Mouse (Mus musculus) heart, adult 8-10 months (tissue): ENCODE data around the gene Dgki. TPM values are rescaled to one million over a fixed set of nuclear protein-coding genes. Genes with fewer than 3 reads are reported as not detected.

ENCODE experiments used
- DNase-seq: peaks from one replicate; pipeline ENCODE4 v3.0.0; 2022; ENCODE audit warnings: low spot score
- total RNA-seq, 4 experiments: library from RNA; stranded (reverse); gene quantifications; 2 replicates each; pipeline ENCODE4 v1.2.4; 2022

The Dgki gene
- total RNA-seq, 4 experiments from 2014 or later: 0.11 to 1.3 (median 0.27) TPM

GRCm38 (mm10) chr6:37026343-37027243, 273.4 kb downstream of the Dgki start:
- no peak for DNase-seq

DNA sequence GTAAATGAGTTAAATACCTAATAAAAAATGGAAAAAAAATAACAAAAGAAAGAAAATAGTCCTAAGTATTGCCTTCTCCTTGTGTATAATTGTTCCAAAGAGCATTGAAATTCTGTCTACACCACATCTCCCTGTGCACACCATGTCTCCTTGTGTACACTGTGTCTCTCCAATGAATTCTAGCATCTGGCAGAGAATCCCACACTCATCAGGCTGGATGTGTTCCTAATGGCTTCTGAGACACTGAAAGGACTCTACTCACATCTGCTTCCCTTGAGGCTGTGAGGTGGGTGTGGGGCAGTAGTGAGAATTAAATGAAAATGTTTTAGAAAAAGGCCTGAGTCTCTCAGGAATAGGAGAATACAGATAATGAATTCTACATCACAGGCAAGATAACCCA, 283.9 kb downstream of the Dgki start:
- no peak for DNase-seq

DNA sequence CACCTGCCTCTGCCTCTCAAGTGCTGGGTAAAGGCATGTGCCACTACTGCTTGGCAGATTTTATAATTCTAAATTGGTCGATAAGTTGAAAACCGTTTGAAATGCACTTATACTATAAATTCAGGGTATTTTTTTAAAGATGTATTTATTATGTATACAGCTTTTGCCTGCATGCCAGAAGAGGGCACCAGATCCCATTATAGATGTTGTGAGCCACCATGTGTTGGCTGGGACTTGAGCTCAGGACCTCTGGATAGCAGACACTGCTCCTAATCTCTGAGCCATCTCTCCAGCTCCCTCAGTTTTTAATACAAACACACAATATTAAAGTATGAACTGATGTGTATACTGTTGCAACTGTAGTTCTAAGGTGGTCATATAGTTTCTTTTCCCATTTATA, 288.4 kb downstream of the Dgki start:
- no peak for DNase-seq

- no peak for DNase-seq
Measured at GRCm38 (mm10) chr6:37007573-37007972, 292.4 kb downstream of the Dgki start.

DNA sequence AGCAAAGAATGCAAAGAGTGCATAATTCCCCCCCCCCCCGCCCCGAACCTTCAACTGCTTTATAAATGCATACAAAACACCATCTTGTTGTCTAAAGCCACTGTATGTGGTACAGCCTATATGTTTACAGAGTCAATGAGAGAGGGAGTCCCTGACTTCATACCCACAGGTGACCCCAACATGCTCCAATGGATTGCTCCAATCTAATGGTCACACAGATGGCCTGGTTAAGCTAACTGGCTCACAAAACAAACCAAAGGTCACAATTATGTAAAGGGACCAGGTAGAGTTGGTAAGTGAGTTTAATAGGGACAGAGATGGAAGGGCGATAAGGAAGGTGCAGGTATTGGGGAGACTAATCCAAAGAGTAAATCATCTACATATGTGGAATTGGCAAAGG, 295.1 kb downstream of the Dgki start:
- no peak for DNase-seq

- DNase-seq: no peak
Measured at GRCm38 (mm10) chr6:37003235-37003634, 296.7 kb downstream of the Dgki start.

DNA sequence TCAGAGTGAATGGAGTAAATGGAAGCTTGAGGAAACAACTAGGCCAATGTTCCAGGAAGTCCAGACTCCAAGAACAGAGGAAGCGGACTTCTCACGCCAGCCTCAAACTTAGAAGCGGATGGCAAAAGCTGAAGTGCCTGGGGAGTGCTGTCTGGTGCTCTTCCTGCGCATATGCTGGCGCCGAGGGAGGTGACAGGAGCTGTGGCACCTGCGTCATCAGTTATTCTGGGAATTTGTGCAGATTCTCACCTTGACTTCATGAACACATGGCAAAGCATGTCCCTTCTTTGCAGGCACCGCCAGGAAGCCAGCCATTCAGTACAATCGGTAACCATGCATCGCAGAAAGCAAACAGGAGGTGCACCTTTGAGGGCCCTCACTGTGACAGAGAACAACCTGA, 301.0 kb downstream of the Dgki start:
- no peak for DNase-seq

GRCm38 (mm10) chr6:36994329-36994728, 305.7 kb downstream of the Dgki start:
- DNase-seq: no peak

DNA sequence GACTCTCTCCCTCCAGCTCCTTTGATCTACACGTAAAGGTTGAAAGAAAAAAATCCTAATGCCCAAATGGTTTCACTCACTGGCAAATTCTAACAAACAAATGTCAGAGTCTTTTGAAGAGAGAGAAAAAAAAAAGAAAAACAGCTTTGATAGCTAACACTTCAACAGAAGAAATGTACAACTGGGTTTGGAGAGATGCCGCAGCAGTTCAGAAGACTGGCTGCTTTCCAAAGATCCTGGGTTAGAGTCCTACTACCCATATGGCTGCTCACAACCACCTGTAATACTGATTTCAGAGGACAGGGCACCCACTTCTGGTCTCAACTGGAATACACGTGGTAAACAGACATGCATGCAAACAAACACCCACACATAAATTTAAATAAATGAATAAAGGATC, 309.8 kb downstream of the Dgki start:
- DNase-seq: no peak

GRCm38 (mm10) chr6:36988800-36989199, 311.2 kb downstream of the Dgki start:
- DNase-seq: no peak

DNA sequence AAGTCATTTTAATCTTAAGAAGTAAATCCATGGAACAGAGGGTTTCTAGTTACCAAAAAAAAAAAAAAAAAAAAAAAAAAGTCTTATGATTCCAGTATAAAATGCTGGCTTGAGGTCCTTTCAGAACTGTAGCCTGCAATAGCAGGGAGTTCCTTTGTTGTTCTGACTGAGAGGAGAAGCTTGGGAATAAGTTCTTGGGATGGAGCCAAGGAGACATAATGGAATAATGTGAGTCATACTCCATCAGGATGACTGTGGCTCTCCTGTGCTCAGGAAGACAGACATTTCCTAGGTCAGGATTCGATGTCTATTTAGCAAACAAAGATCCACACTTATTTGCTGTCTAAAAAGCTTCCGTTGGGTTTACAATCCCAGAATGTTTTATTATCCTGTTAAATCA, 318.3 kb downstream of the Dgki start:
- DNase-seq: peak; percentile 71

- DNase-seq: peak; percentile 12
Measured at GRCm38 (mm10) chr6:36980475-36980874, 319.5 kb downstream of the Dgki start.

DNA sequence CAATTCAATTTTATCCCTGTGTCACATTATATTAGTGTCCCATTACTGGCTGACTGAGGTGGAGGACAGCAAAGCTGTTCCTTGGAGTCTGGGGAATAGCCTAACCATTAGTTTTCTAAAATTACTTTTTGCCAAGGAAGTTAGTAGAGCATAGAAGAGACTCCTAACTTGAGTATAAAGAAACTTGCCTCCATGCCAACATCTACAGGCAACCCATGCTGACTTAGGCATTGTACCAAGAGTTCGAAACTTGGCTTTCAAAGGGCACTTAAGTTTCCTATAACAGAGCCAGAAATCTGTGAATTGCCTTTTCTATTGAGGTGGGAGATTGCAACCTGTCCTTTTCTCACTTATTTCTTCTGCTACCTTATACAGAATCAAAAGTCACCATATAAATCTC, 321.8 kb downstream of the Dgki start:
- no peak for DNase-seq

- no peak for DNase-seq
Measured at GRCm38 (mm10) chr6:36973096-36973495, 326.9 kb downstream of the Dgki start.

DNA sequence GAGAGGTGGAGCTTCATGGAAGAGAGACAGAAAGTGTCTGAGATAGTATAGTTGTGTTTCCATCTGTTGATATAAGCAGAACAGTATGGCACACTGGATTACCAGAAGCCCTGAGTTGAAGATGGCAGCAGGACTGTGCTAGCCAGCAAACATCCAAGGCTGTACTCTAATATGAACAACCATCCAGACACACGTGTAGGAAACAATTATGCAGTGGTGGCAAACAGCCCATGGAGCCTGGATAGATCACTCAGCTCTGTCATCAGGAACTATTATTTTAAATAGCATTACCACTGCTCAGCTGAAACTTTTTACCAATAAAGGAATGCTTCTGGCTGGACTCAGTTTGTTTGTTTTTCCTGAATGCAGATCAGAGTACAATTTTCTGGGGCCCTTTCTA, 327.5 kb downstream of the Dgki start:
- no peak for DNase-seq

DNA sequence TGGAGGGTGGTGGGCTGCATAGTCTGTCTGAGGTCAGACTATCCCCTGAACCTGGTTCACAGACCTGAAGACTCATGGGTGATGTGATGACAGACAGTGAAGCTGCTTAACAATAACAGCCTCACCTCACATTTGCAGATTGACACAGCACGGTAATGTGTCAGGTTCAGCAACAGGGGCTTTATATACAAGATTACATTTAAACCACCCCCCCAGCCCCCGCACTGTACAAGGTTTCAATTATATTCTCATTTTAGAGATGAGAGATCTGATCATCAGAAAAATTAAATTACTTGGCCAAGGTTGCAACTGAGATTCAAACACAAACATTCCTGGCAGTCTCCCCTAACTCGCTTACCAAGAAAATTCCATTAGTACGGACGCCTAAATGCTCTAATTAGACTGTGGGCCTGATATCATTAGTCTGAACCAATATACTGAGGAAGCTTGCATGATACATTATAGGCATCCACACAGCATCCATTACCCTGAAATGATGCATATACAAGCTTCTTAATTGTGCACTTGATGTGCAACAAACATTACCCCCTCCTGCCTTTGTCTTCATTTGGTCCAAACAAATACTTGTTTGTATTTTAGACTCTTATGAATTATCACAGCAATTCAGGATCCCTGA, 330.6 kb downstream of the Dgki start:
- DNase-seq: no peak

DNA sequence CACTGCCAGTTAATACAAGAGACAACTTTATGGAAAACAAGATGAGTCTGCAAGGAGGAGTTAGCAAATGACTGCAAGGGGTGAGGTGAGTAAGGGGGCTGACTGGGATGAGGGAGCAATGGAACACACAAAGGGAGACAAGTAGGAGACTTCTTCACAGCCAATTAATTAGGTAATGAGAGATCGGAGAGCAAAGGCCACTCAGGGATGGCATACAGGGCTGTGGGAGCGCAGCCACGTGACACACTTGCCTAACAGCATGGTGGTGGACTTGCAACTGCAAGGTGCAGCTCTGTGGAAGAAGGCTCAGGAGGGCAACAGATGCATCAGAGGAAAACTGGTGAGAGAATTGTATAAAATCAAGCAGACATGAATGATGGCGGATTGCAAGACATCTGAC, 339.3 kb downstream of the Dgki start:
- DNase-seq: no peak

DNA sequence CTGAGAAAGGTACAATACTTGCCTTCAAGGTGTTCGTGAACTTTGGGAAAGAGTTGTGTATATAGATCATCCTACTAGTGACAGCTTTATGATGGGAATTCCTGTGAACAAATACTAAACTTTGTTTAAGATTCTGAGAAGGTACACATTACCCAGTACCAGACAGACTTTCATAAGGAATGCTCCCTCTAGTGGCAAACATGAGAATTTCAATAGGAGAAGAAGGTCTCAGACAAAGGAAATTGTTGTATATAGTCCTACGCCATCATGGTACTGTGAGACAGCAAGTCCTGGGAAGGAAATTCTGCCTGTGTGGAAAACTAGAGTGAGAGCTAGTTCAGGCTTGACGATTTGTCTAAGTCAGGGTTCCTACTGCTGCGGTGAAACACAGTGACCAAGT, 344.7 kb downstream of the Dgki start:
- no peak for DNase-seq

DNA sequence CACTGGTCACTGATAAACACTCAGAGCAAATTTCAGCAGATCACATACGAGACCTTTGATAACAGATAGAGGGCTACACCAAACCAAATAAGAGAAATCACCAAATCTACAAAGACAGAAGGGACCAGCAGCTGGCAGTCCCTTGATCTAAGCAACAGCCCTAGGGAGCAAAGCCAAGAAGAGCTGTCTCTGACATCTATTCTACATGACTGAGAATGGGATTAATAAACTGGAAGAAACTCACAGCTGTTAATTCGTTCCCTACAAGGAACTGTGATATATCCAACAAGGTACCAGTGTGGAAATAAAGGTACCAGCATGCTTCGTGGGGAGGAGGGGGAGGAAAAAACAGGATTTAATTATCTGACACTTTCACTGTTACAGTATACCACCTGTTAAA, 349.3 kb downstream of the Dgki start:
- no peak for DNase-seq

GRCm38 (mm10) chr6:36947861-36948260, 352.1 kb downstream of the Dgki start:
- no peak for DNase-seq

- DNase-seq: no peak
Measured at GRCm38 (mm10) chr6:36937527-36937926, 362.5 kb downstream of the Dgki start.

- no peak for DNase-seq
Measured at GRCm38 (mm10) chr6:36936816-36937215, 363.2 kb downstream of the Dgki start.

DNA sequence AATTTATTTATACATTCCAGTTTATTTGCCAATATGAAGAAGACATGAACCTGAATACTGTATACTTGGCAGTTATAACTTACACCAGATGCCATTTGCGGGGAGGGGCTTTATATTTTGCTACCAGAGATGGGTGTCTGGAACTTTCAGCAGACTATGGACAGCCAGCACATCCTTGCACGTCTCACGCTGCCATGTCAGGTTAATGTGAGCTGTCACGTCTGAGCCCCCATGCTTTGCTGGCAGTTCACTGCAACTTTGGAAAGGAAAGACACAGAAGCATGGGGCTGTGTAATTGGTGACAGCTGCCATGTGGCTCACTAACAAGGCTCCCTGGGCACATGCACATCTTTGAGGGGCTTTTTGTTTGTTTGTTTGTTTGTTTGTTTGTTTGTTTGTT, 368.5 kb downstream of the Dgki start:
- DNase-seq: no peak
